Mouse (Mus musculus): ENCODE measurements at regions not wholly inside any gene's neighbourhood (a gene's known extent, or its start where the extent isn't known, plus 50 kb on each side); places are given as distances from the start of the nearest gene placed in this dataset.
A peak's percentile ranks its signal among the peaks of the same experiment; 100 is the strongest.

- DNase-seq = no peak
Observed at GRCm38 (mm10) chr3:118418981-118419380, 142.9 kb upstream of the Dpyd start.

- DNase-seq = no peak
Observed at GRCm38 (mm10) chr3:118421701-118422100, 140.2 kb upstream of the Dpyd start.

GRCm38 (mm10) chr3:118425748-118426147, 136.2 kb upstream of the Dpyd start:
- no peak for DNase-seq

- peak in 1 of 2 experiments; percentile 52 for DNase-seq
Observed at GRCm38 (mm10) chr3:118428523-118428922, 133.4 kb upstream of the Dpyd start.

- DNase-seq = no peak
Observed at GRCm38 (mm10) chr3:118429825-118430630, 131.9 kb upstream of the Dpyd start.

- DNase-seq = no peak
Observed at GRCm38 (mm10) chr3:118430631-118430906, 131.4 kb upstream of the Dpyd start.

GRCm38 (mm10) chr3:118431031-118431723, 130.8 kb upstream of the Dpyd start:
- peak; percentile 75 to 81 for DNase-seq

GRCm38 (mm10) chr3:118433441-118434021, 128.4 kb upstream of the Dpyd start:
- no peak for DNase-seq

- no peak for DNase-seq
Observed at GRCm38 (mm10) chr3:118434311-118434710, 127.6 kb upstream of the Dpyd start.

- DNase-seq = no peak
Observed at GRCm38 (mm10) chr3:118434847-118435246, 127.1 kb upstream of the Dpyd start.

- DNase-seq = no peak
Observed at GRCm38 (mm10) chr3:118435248-118435647, 126.7 kb upstream of the Dpyd start.

- no peak for DNase-seq
Observed at GRCm38 (mm10) chr3:118443742-118444332, 118.1 kb upstream of the Dpyd start.

- DNase-seq = no peak
Observed at GRCm38 (mm10) chr3:118445360-118445759, 116.6 kb upstream of the Dpyd start.

- no peak for DNase-seq
Observed at GRCm38 (mm10) chr3:118459636-118460035, 102.3 kb upstream of the Dpyd start.

- no peak for DNase-seq
Observed at GRCm38 (mm10) chr3:118465611-118466010, 96.3 kb upstream of the Dpyd start.

- DNase-seq = no peak
Observed at GRCm38 (mm10) chr3:118472215-118472799, 89.6 kb upstream of the Dpyd start.

- DNase-seq = no peak
Observed at GRCm38 (mm10) chr3:118478065-118478464, 83.9 kb upstream of the Dpyd start.

- DNase-seq = no peak
Observed at GRCm38 (mm10) chr3:118480515-118481248, 81.2 kb upstream of the Dpyd start.

GRCm38 (mm10) chr3:118485966-118486365, 76.0 kb upstream of the Dpyd start:
- DNase-seq = no peak

- no peak for DNase-seq
Observed at GRCm38 (mm10) chr3:118487408-118487807, 74.5 kb upstream of the Dpyd start.

GRCm38 (mm10) chr3:118491101-118491500, 70.8 kb upstream of the Dpyd start:
- no peak for DNase-seq

- no peak for DNase-seq
Observed at GRCm38 (mm10) chr3:118491871-118492270, 70.1 kb upstream of the Dpyd start.

- no peak for DNase-seq
Observed at GRCm38 (mm10) chr3:118494611-118495010, 67.3 kb upstream of the Dpyd start.

Measured in lung, postnatal 4 days (tissue).